Mouse (Mus musculus) ES-Bruce4 (cell line): ENCODE results near the gene Cited2.

Source experiments
- CTCF ChIP-seq: IDR thresholded peaks from one replicate; pipeline ENCODE4 v1.8.1; 2011; ENCODE audit warnings: low read depth, low read length
- POLR2A ChIP-seq: IDR thresholded peaks from one replicate; pipeline ENCODE4 v1.8.1; 2011; ENCODE audit warnings: low read length; ENCODE audit not compliant: insufficient read depth

- TF ChIP-seq CTCF (no peak), POLR2A (no peak)
Observed at GRCm38 (mm10) chr10:17691709-17692108, 31.3 kb upstream of the Cited2 start.
